Mouse (Mus musculus) 3134 (cell line): Measurements from ENCODE around the gene Filip1l.

Source experiments
- DNase-seq: peaks from one replicate; pipeline ENCODE4 v3.0.0-alpha.2; 2011; ENCODE audit warnings: low spot score; ENCODE audit not compliant: insufficient read length; ENCODE audit errors: extremely low read depth

Filip1l gene

GRCm38 (mm10) chr16:57352751-57353150, at the start of gene Filip1l:
Gene Filip1l (plus strand): TSS chr16:57353093.
- no peak for DNase-seq

DNA sequence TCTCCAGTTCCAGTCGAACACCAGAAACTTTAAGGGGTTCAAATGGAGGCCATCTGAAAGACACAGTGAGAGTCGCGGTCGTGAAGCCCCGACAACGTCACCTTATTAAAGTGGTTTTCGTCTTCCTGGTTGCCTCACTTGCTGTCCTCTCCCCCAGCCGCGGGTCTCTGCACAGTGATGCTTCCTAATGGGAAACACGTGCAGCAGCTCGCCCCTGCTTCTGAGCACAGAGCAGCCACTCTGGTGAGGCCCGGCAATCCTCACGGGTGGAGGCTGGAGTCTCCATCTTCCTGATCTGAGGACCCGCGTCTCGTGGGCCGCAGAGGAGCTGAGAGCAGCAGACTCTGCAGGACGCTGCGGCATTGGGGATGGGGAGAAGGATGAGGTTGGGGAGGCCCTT, 49.2 kb upstream of the Filip1l start:
- no peak for DNase-seq

DNA sequence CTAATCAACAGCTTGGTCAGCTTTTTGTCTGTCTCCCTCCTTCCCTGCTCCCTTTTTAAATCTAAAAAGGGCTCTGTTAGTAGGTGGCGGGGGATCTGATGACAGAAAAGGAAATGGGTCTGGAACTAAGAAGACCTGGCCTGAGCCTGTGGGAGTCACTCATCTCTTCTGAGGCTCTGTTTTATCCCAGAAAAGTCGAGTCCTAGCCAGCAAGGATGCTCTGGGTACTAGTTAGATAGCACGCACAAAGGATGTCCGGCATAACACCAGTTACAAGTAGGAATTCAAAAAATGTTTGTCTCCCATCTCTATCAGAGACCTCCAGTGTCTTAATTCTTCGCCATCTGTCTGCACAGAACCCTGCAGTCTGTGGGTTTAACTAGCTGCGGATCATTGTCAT, 47.4 kb upstream of the Filip1l start:
- no peak for DNase-seq

DNA sequence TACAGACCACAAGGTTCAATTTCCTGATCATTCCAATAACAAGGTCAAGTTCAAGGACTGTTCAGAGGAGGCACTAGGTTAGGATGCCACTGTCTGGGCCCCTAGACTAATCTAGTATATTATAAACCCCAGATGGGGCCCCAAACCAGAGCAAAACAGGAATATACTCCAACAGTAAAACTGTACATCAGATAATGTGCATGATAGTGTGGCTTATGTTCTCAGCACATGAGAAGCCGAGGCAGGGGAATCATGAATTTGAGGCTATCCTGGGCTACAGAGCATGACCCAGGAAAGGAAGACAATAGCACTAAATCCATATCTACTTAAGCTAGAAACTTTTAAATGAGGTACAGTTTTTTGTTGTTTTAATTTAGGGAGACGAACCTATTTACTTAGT, 40.8 kb upstream of the Filip1l start:
- DNase-seq: no peak

DNA sequence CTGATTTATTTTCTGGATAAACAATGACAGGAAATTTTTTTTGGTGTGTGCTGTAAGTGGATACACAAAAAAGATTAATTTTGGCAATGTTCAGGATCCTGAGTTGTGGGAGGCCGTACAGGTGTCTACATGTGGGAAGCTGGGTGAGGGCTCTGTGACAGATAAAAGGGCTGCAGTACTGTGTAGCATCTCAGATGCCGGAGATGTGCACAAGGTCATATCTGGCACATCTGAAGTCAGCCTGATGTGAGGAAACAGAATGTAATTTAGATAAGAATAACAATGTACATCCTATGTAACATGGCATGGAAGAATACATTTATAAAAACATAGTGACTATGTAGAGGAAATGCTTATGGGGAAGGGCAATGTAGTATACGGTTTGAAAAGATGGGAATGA, 39.4 kb upstream of the Filip1l start:
- no peak for DNase-seq

- no peak for DNase-seq
Measured at GRCm38 (mm10) chr16:57314236-57314635, 38.7 kb upstream of the Filip1l start.

GRCm38 (mm10) chr16:57315026-57315425, 37.9 kb upstream of the Filip1l start:
- no peak for DNase-seq

GRCm38 (mm10) chr16:57317127-57317526, 35.8 kb upstream of the Filip1l start:
- no peak for DNase-seq

GRCm38 (mm10) chr16:57317882-57318636, 34.8 kb upstream of the Filip1l start:
- no peak for DNase-seq

- DNase-seq: no peak
Measured at GRCm38 (mm10) chr16:57318637-57319125, 34.2 kb upstream of the Filip1l start.

GRCm38 (mm10) chr16:57319284-57320124, 33.4 kb upstream of the Filip1l start:
- DNase-seq: no peak

- DNase-seq: no peak
Measured at GRCm38 (mm10) chr16:57326996-57327395, 25.9 kb upstream of the Filip1l start.

GRCm38 (mm10) chr16:57329028-57329427, 23.9 kb upstream of the Filip1l start:
- no peak for DNase-seq

- no peak for DNase-seq
Measured at GRCm38 (mm10) chr16:57330111-57330510, 22.8 kb upstream of the Filip1l start.

DNA sequence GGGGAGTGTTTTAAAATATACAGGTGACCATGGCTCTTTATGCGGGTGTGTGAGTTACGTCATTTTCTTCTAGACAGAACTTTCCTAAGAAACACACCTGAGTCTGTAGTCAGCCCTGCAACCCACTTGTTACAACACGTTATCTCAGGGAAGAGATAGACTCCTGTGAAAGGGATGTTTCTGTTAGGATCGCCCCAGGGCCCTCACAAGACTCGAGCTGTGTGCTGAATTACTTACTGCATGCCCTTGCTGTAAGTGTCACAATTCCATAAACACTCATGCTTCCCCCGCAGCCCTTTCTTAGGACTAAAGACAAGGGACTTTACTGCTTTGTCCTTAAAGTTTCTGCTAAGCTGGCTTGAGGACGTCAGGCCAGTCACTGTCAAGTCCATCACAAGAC, 20.6 kb upstream of the Filip1l start:
- DNase-seq: no peak

GRCm38 (mm10) chr16:57336770-57337423, 16.0 kb upstream of the Filip1l start:
- no peak for DNase-seq

DNA sequence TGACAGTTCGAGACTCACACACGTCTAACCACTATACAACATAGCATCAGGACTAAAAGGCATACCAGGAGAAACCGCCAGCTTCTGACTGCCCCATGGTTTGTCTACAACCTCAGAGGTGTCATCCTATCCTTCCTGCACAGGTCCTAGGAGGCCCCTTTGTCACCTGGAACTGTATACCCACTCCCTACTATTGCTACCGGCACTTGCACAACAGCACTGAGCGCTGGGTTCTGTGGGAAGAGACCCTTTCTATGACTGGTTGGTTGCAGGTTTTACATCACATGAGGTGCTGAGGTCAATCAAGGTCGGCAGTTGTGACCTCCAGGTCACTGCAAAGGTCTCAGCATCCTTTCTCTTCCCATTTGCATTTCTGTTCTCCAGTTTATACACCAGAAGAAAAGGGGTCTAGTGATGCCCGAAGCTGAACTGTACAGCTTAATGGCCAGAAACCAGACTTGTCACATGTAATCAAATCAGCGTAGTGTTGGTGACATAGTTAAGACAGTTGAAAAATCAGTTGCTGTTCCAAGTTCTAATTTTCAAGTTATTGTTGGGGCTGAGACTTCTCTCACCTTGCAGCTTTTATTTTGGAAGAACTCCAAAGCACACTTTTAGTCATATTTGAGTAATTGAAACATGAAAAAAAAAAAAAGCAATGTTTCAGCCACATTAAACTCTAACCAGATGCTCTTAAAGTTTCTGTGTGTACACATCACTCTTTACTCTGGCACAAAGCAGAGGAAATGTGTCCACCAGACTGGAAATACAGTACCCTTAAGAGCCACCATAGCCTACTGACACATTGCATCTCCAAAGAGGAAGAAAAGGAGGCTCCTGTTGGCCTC, 12.9 kb upstream of the Filip1l start:
- DNase-seq: no peak

GRCm38 (mm10) chr16:57340613-57340898, 12.3 kb upstream of the Filip1l start:
- no peak for DNase-seq

DNA sequence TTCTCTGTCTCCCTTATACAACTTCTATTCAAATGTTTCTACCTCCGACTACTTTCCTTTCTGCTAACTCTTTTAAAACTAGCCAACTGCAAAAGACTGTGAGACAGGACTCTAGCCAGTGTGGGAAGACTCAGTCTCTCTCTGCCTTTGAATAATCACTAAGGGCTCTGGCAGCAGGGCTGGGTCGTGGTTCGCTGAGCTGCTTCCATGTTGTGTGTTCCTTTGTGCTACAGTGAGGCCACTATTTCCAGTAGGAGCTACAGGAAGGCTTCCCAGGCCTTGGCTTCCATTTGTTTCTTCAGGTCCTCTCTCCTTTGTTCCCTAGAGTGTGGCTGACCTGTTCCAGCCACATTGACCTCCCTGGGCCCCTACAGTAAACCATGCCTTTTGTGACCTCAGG, 6.6 kb upstream of the Filip1l start:
- DNase-seq: no peak

DNA sequence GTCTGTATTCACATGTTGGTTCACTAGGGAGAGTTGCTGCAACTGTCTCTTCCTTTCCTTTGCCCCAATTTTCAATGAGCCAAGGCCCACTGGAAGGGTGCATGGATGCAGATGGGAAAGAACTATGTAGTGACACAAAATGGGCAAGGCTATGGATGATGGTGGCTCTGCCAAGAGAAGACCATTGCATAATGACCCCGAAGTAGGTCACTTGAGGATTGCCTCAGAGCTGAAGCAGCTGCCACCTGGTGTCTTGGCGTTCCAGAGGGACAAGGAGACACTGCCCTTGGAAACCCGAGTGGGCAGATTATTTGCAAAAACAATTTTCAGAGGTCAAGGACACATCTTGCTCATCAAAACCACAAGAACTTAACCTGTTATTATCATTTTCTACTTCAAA, 3.9 kb upstream of the Filip1l start:
- no peak for DNase-seq

DNA sequence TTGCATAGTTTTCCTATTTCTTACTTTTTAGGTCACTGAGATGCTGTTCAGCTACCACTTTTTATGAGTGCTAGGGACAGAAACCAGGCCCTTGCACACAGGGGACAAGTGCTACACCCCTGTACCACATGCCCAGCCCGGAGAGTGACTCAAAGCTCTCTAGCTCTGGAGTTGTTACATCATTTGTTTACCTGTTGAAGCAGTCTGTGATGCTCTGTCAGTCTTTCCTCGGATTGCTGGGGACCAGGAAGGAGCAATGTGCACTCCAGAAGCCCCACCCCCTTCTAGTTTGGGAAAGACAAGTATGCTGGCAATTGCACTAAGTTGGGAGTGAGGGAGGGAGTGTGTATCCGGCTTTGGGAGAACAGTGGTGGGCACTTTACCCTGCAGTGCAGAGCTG, 3.2 kb upstream of the Filip1l start:
- DNase-seq: no peak
